In genomic region chr9:96438334-96438871, GRCm38 (mm10) we compare ENCODE assay signal across 8 mouse cellular contexts. TPM values are rescaled to one million over a fixed set of nuclear protein-coding genes. Genes with fewer than 3 reads are reported as not detected.
DNase-seq lines count a peak whose midpoint lies in the region; ATAC-seq and TF ChIP-seq lines count a peak whose summit lies in the region.

No protein-coding gene starts in this region.

- no peak for TF ChIP-seq CTCF in forebrain, postnatal 0 days (IDR thresholded peaks at IDR 0.05; ENCODE audit: low read depth)

- H3K4me2 ChIP-seq in forebrain, postnatal 0 days (ENCODE audit: low read depth): peak overlapping the region; percentile 54
- H3K4me2 ChIP-seq in kidney, embryonic 15.5 days: peak overlapping the region; percentile 85

- peak overlapping the region; percentile 59 for H3K9ac ChIP-seq in forebrain, postnatal 0 days
- H3K9ac ChIP-seq in kidney, embryonic 15.5 days: peak overlapping the region; percentile 44

- peaks cover 17% of the 10 kb centered on the region; the same call in 1 of the 2 replicates for H3K27me3 ChIP-seq in heart, embryonic 10.5 days (ENCODE audit: insufficient read depth, poor library complexity, severe bottlenecking)
- peaks cover 14% of the 10 kb centered on the region for H3K27me3 ChIP-seq in forebrain, postnatal 0 days (ENCODE audit: insufficient read depth, low read length)
- no peaks in the 10 kb centered on the region for H3K27me3 ChIP-seq in kidney, embryonic 15.5 days

- H3K27ac ChIP-seq in heart, embryonic 10.5 days: peak overlapping the region; percentile 89
- H3K27ac ChIP-seq in brown adipose tissue, adult 24 weeks (replicated peaks; ENCODE audit: low read depth, low read length): peak overlapping the region; percentile 89
- H3K27ac ChIP-seq in forebrain, postnatal 0 days (ENCODE audit: low read depth, low read length): peak overlapping the region; percentile 88
- peak overlapping the region; percentile 85 for H3K27ac ChIP-seq in kidney, embryonic 15.5 days

- peak overlapping the region; percentile 59 for H3K4me3 ChIP-seq in heart, embryonic 10.5 days
- H3K4me3 ChIP-seq in brown adipose tissue, adult 24 weeks (ENCODE audit: insufficient read depth, low read depth, low read length): peak overlapping the region; percentile 56
- peak overlapping the region; percentile 39 for H3K4me3 ChIP-seq in forebrain, postnatal 0 days (ENCODE audit: low read depth, low read length)
- H3K4me3 ChIP-seq in kidney, embryonic 15.5 days (replicated peaks): peak overlapping the region; percentile 50

- no peaks in the 10 kb centered on the region for H3K9me3 ChIP-seq in heart, embryonic 10.5 days
- no peaks in the 10 kb centered on the region for H3K9me3 ChIP-seq in forebrain, postnatal 0 days (ENCODE audit: low read length)
- no peaks in the 10 kb centered on the region for H3K9me3 ChIP-seq in kidney, embryonic 15.5 days (replicated peaks)

- WGBS in heart, embryonic 10.5 days: 4% methylated on average over 8 of the region's 8 CpGs
- WGBS in forebrain, postnatal 0 days: 2% methylated on average over 8 of the region's 8 CpGs
- 3% methylated on average over 8 of the region's 8 CpGs for WGBS in kidney, embryonic 15.5 days

- peaks cover 55% of the 10 kb centered on the region for H3K4me1 ChIP-seq in heart, embryonic 10.5 days
- H3K4me1 ChIP-seq in brown adipose tissue, adult 24 weeks (ENCODE audit: control insufficient read depth, insufficient read depth, insufficient read length, low read length): peaks cover 14% of the 10 kb centered on the region
- H3K4me1 ChIP-seq in forebrain, postnatal 0 days (ENCODE audit: insufficient read depth): peaks cover 19% of the 10 kb centered on the region
- H3K4me1 ChIP-seq in kidney, embryonic 15.5 days: peaks cover 41% of the 10 kb centered on the region

- no peaks in the 10 kb centered on the region for H3K36me3 ChIP-seq in heart, embryonic 10.5 days
- no peaks in the 10 kb centered on the region for H3K36me3 ChIP-seq in forebrain, postnatal 0 days (ENCODE audit: insufficient read depth)
- no peaks in the 10 kb centered on the region for H3K36me3 ChIP-seq in kidney, embryonic 15.5 days

- no peak for DNase-seq in heart, embryonic 10.5 days (ENCODE audit: low spot score)
- DNase-seq in heart, adult 8-10 months (ENCODE audit: low spot score): no peak
- no peak for DNase-seq in forebrain, postnatal 0 days
- DNase-seq in lung, postnatal 36 days: peak; percentile 64
- peak; percentile 3 for DNase-seq in spleen, adult 12 weeks (ENCODE audit: low spot score)

- ATAC-seq in forebrain, postnatal 0 days: peak; percentile 53
- ATAC-seq in kidney, embryonic 15.5 days (replicated peaks; ENCODE audit: low FRiP score): peak; percentile 50; the same call in 1 of the 2 replicates
- no peak for ATAC-seq in erythroblast, adult 5-6 weeks (replicated peaks; ENCODE audit: low FRiP score, poor library complexity, severe bottlenecking)

RNA-seq across cellular contexts. Expression of gene Rnf7, which starts 40.1 kb away (rescaled TPM):
- polyA plus RNA-seq in heart, embryonic 10.5 days (2016; fragmentation: Nextera tagmentation; extraction: Ambion mirVana): 260 and 265 TPM in 2 replicates
- 10 to 100 TPM; 76.4 to 83.2 (median 81.2) TPM for total RNA-seq in heart, adult 8-10 months (2022)
- 175 and 193 TPM in 2 replicates for polyA plus RNA-seq in brown adipose tissue, adult 24 weeks (2012; ENCODE audit: insufficient read depth, insufficient read length, missing spikeins)
- total RNA-seq in forebrain, postnatal 0 days (2014; rRNA removed): 178 and 300 TPM in 2 replicates
- 195 and 209 TPM in 2 replicates for polyA plus RNA-seq in forebrain, postnatal 0 days (2015; fragmentation: Nextera tagmentation; extraction: Ambion mirVana)
- polyA plus RNA-seq in kidney, embryonic 15.5 days (2015; fragmentation: Nextera tagmentation; extraction: Ambion mirVana): 208 and 216 TPM in 2 replicates
- 30.1 and 58.8 TPM in 2 replicates for total RNA-seq in erythroblast, adult 5-6 weeks (2015; ENCODE audit: low replicate concordance)
- 10.6 and 18.3 TPM in 2 replicates for total RNA-seq in erythroblast, adult 5-6 weeks (2017; ENCODE audit: low replicate concordance)

Comparison
In these comparisons a context has a peak if more than half of its experiments do, and no peak if none do; other contexts are left out.
1. DNase-seq: peak in lung, postnatal 36 days (single experiment) and spleen, adult 12 weeks (single experiment); none in heart, embryonic 10.5 days (single experiment), heart, adult 8-10 months (single experiment) and forebrain, postnatal 0 days (single experiment).
2. Peak in every context shown above with its lines, with median percentiles within 50 percentile points of each other: H3K27ac ChIP-seq and H3K4me3 ChIP-seq.